Mouse (Mus musculus) ES-Bruce4 (cell line): ENCODE measurements at regions not wholly inside any gene's neighbourhood (a gene's known extent, or its start where the extent isn't known, plus 50 kb on each side); places are given as distances from the start of the nearest gene placed in this dataset.
"Not testable (repeated sequence)": the region's sequence is repeated elsewhere in the genome, so short reads cannot be mapped to it uniquely, and the experiment has no call there.

ENCODE experiments used
- H3K27ac ChIP-seq: 2 replicates; pipeline ENCODE4 v1.5.1; 2012; ENCODE audit warnings: low read length, inconsistent platforms; ENCODE audit not compliant: insufficient read depth
- H3K27me3 ChIP-seq: 2 replicates; pipeline ENCODE4 v1.6.1; 2012; ENCODE audit warnings: mild to moderate bottlenecking, low read length, inconsistent platforms; ENCODE audit not compliant: control insufficient read depth, poor library complexity, insufficient read depth, severe bottlenecking
- H3K36me3 ChIP-seq: 2 replicates; pipeline ENCODE4 v1.6.1; 2012; ENCODE audit warnings: inconsistent platforms, mild to moderate bottlenecking, low read length, moderate library complexity; ENCODE audit not compliant: control insufficient read depth, poor library complexity, insufficient read depth, severe bottlenecking
- H3K4me1 ChIP-seq: one replicate; pipeline ENCODE4 v1.8.1; 2011; ENCODE audit warnings: low read length; ENCODE audit not compliant: control insufficient read depth, insufficient read depth
- H3K4me3 ChIP-seq: 2 replicates; pipeline ENCODE4 v1.5.1; 2011; ENCODE audit warnings: low read depth, mild to moderate bottlenecking, low read length
- H3K9ac ChIP-seq: 2 replicates; pipeline ENCODE4 v1.6.1; 2012; ENCODE audit warnings: low read depth, mild to moderate bottlenecking, inconsistent platforms; ENCODE audit not compliant: poor library complexity, severe bottlenecking
- H3K9me3 ChIP-seq: replicated peaks from 2 replicates; pipeline ENCODE4 v1.6.1; 2012; ENCODE audit warnings: mild to moderate bottlenecking, low read length, inconsistent platforms; ENCODE audit not compliant: control insufficient read depth, poor library complexity, insufficient read depth, severe bottlenecking
- CTCF ChIP-seq: IDR thresholded peaks from one replicate; pipeline ENCODE4 v1.8.1; 2011; ENCODE audit warnings: low read depth, low read length
- EP300 ChIP-seq: IDR thresholded peaks from 2 replicates; pipeline ENCODE4 v1.6.1; 2011; ENCODE audit warnings: low read depth, low read length; ENCODE audit not compliant: insufficient read depth
- POLR2A ChIP-seq: IDR thresholded peaks from one replicate; pipeline ENCODE4 v1.8.1; 2011; ENCODE audit warnings: low read length; ENCODE audit not compliant: insufficient read depth

DNA sequence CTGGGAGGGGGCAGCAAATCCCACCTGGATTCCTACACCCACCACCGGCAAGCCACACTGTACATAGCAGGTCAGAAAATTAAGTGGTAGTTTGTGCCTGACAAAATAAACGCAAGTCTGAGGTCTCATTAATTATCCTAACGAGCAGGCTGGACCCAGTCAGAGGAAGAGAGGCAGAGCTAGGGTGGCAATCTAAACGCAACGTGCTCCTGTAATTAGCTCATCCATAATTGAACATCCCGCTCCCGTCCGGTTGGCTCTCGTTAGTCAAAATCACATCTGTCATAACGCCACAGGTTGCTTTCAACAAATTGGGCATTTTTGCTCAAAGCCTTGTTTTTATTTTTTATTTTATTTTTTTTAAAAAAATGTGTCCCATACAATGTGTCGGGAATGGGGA is 106.9 kb upstream of the A430005L14Rik start:
- Histone ChIP-seq H3K4me1 (no peaks in the 10 kb centered on the region), H3K27me3 (no peaks in the 10 kb centered on the region; the same call in 1 of the 2 replicates), H3K4me3 (no peak overlapping the region), H3K27ac (no peak overlapping the region), H3K9me3 (no peaks in the 10 kb centered on the region), H3K9ac (no peak overlapping the region), H3K36me3 (no peaks in the 10 kb centered on the region)
- no peak for TF ChIP-seq CTCF
- no peak for TF ChIP-seq EP300
- no peak for TF ChIP-seq POLR2A

- Histone ChIP-seq H3K9ac (no peak overlapping the region), H3K9me3 (no peaks in the 10 kb centered on the region), H3K27me3 (no peaks in the 10 kb centered on the region; the same call in 1 of the 2 replicates), H3K27ac (no peak overlapping the region), H3K4me3 (no peak overlapping the region), H3K36me3 (no peaks in the 10 kb centered on the region), H3K4me1 (no peaks in the 10 kb centered on the region)
- TF ChIP-seq EP300: no peak
- TF ChIP-seq POLR2A: no peak
- TF ChIP-seq CTCF: no peak
Measured at GRCm38 (mm10) chr4:153854084-153854747, 102.8 kb upstream of the A430005L14Rik start.

GRCm38 (mm10) chr4:153854748-153855092 is 102.3 kb upstream of the A430005L14Rik start:
- no peak overlapping the region for H3K4me3 ChIP-seq
- H3K27me3 ChIP-seq: no peaks in the 10 kb centered on the region
- TF ChIP-seq POLR2A (no peak), EP300 (no peak), CTCF (no peak)
- no peaks in the 10 kb centered on the region for H3K36me3 ChIP-seq
- no peak overlapping the region for H3K9ac ChIP-seq
- H3K9me3 ChIP-seq: no peaks in the 10 kb centered on the region
- no peak overlapping the region for H3K27ac ChIP-seq
- H3K4me1 ChIP-seq: no peaks in the 10 kb centered on the region

DNA sequence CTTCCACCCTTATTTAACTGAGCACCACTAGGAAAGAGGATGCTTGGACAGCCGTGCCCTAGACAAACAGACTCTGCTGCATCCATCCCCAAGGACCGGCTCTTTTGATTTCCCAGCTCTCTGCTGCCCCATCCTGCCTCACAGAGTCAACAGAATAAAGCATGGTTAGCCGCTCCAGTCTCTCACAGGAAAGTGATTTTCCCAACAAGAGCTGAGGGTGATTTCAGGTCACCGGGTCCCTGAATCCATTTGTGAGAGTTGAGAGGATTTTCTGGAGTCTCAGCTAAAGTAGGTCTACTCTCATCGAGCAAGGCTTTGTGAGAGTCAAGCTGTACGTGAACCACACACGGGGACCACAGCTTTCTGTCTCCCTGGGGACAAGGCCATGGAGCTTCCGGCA is 95.6 kb upstream of the A430005L14Rik start:
- no peak for TF ChIP-seq POLR2A
- no peak for TF ChIP-seq EP300
- TF ChIP-seq CTCF: no peak
- Histone ChIP-seq H3K27ac (no peak overlapping the region), H3K9ac (no peak overlapping the region), H3K36me3 (no peaks in the 10 kb centered on the region), H3K4me1 (no peaks in the 10 kb centered on the region), H3K27me3 (no peaks in the 10 kb centered on the region), H3K9me3 (no peaks in the 10 kb centered on the region), H3K4me3 (no peak overlapping the region)

GRCm38 (mm10) chr4:153862121-153862660 is 94.8 kb upstream of the A430005L14Rik start:
- Histone ChIP-seq H3K27ac (no peak overlapping the region), H3K9ac (no peak overlapping the region), H3K27me3 (no peaks in the 10 kb centered on the region), H3K4me3 (no peak overlapping the region), H3K36me3 (no peaks in the 10 kb centered on the region), H3K4me1 (no peaks in the 10 kb centered on the region), H3K9me3 (no peaks in the 10 kb centered on the region)
- TF ChIP-seq CTCF (no peak), EP300 (peak; percentile 68; the same call in 1 of the 2 replicates), POLR2A (no peak)

DNA sequence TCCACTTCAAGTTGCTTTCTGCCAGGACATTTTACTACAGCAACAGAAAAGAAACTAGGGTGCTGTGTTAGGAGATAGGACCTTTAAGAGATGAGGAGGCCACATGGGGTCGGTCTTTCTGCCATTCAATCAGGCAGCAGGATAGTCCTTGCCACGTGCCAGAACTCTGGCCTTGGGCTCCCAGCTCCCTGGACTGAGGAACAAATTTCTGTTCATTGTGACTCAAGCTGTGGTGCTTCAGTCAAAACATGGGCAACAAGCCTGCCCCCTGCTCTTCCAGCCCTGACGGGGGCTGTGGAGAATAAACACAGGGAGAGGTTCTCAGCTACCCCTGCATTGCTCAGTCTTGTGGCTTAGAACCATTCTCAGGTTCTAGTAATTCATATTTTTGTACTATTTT is 84.7 kb upstream of the A430005L14Rik start:
- H3K36me3 ChIP-seq: no peaks in the 10 kb centered on the region
- H3K9me3 ChIP-seq: 0 out of 2 replicates have a peak, but pooled peaks cover 3% of the 10 kb centered on the region
- no peak overlapping the region for H3K27ac ChIP-seq
- no peak overlapping the region for H3K9ac ChIP-seq
- TF ChIP-seq POLR2A: no peak
- TF ChIP-seq EP300: no peak
- TF ChIP-seq CTCF: no peak
- peaks cover 2% of the 10 kb centered on the region for H3K4me1 ChIP-seq
- no peak overlapping the region for H3K4me3 ChIP-seq
- no peaks in the 10 kb centered on the region for H3K27me3 ChIP-seq

GRCm38 (mm10) chr4:153875036-153875435 is 82.0 kb upstream of the A430005L14Rik start:
- H3K9me3 ChIP-seq, H3K27me3 ChIP-seq, H3K27ac ChIP-seq, H3K4me3 ChIP-seq, H3K4me1 ChIP-seq, H3K9ac ChIP-seq, H3K36me3 ChIP-seq: not testable (repeated sequence)
